Mouse (Mus musculus) MEL (cell line): ENCODE results near the gene Insrr. TPM values are rescaled to one million over a fixed set of nuclear protein-coding genes. Genes with fewer than 3 reads are reported as not detected.

Experiments
- DNase-seq: peaks from one replicate; pipeline ENCODE4 v3.0.0; 2011; ENCODE audit warnings: low read depth, low spot score
- H3K27ac ChIP-seq: 2 replicates; pipeline ENCODE4 v1.5.1; 2012; ENCODE audit warnings: low read depth, mild to moderate bottlenecking, control low read depth, low read length, moderate library complexity; ENCODE audit not compliant: control insufficient read depth
- H3K27me3 ChIP-seq, 2 experiments: fragments of 150-350 bp in 1 of 2; sonication (generic) in 1 of 2; 2 replicates each; pipeline ENCODE4 v1.6.1; 2012; ENCODE audit warnings: low read length in 2 of 2, mild to moderate bottlenecking in 2 of 2, improper control_type of control experiment in 1 of 2, moderate library complexity in 1 of 2; ENCODE audit not compliant: insufficient read depth in 2 of 2, control insufficient read depth in 1 of 2
- H3K36me3 ChIP-seq, 2 experiments: 2 replicates each; pipeline ENCODE4 v1.6.1; 2012 to 2014; ENCODE audit warnings: low read length in 2 of 2, improper control_type of control experiment in 1 of 2, inconsistent platforms in 1 of 2, mild to moderate bottlenecking in 1 of 2; ENCODE audit not compliant: insufficient read depth in 2 of 2, control insufficient read depth in 1 of 2
- H3K4me1 ChIP-seq, 2 experiments: fragments of 150-350 bp in 1 of 2; sonication (generic) in 1 of 2; 2 replicates each; pipeline ENCODE4 v1.6.1; 2012; ENCODE audit warnings: low read length in 2 of 2, improper control_type of control experiment in 1 of 2, mild to moderate bottlenecking in 1 of 2; ENCODE audit not compliant: insufficient read depth in 2 of 2, control insufficient read depth in 1 of 2
- H3K4me3 ChIP-seq, 2 experiments: fragments of 150-350 bp in 1 of 2; sonication (generic) in 1 of 2; 2 replicates each; pipeline ENCODE4 v1.5.1; 2012; ENCODE audit warnings: low read depth in 2 of 2, low read length in 2 of 2, mild to moderate bottlenecking in 2 of 2, moderate library complexity in 2 of 2, control low read depth in 1 of 2, improper control_type of control experiment in 1 of 2; ENCODE audit not compliant: control insufficient read depth in 1 of 2, insufficient read depth in 1 of 2
- H3K79me2 ChIP-seq: 2 replicates; pipeline ENCODE4 v1.6.1; 2012; ENCODE audit warnings: mild to moderate bottlenecking, low read length, moderate library complexity; ENCODE audit not compliant: control insufficient read depth, poor library complexity, insufficient read depth
- H3K9ac ChIP-seq: 2 replicates; pipeline ENCODE4 v1.6.1; 2012; ENCODE audit warnings: low read depth, mild to moderate bottlenecking, control low read depth, low read length, moderate library complexity; ENCODE audit not compliant: control insufficient read depth, poor library complexity, severe bottlenecking
- H3K9me3 ChIP-seq: fragments of 150-350 bp; sonication (generic); replicated peaks from 2 replicates; pipeline ENCODE4 v1.6.1; 2012; ENCODE audit warnings: mild to moderate bottlenecking, low read length, improper control_type of control experiment, moderate library complexity; ENCODE audit not compliant: insufficient read depth
- CTCF ChIP-seq, 3 experiments: IDR thresholded peaks in 2 of 3; conservative IDR thresholded peaks in 1 of 3; 2 replicates each; pipeline ENCODE4 v1.5.1; 2011 to 2012; ENCODE audit warnings: low read length in 3 of 3, low read depth in 2 of 3, mild to moderate bottlenecking in 2 of 3, improper control_type of control experiment in 1 of 3, inconsistent platforms in 1 of 3, mixed read lengths in 1 of 3, moderate library complexity in 1 of 3; ENCODE audit not compliant: control insufficient read depth in 1 of 3, insufficient read depth in 1 of 3, poor library complexity in 1 of 3, severe bottlenecking in 1 of 3
- E2F4 ChIP-seq: IDR thresholded peaks from 2 replicates; pipeline ENCODE4 v1.6.1; 2011; ENCODE audit warnings: low read depth, low read length, improper control_type of control experiment, borderline replicate concordance
- ELF1 ChIP-seq: IDR thresholded peaks from 2 replicates; pipeline ENCODE4 v1.6.1; 2014; ENCODE audit warnings: low read depth, mild to moderate bottlenecking, inconsistent platforms, low read length, improper control_type of control experiment, moderate library complexity
- ETS1 ChIP-seq: IDR thresholded peaks from 2 replicates; pipeline ENCODE4 v1.6.1; 2012; ENCODE audit warnings: low read depth, mild to moderate bottlenecking, inconsistent platforms, low read length, improper control_type of control experiment, moderate library complexity
- GATA1 ChIP-seq: IDR thresholded peaks from 2 replicates; pipeline ENCODE4 v1.6.1; 2011; ENCODE audit warnings: low read depth, low read length, improper control_type of control experiment
- HCFC1 ChIP-seq: IDR thresholded peaks from 2 replicates; pipeline ENCODE4 v1.6.1; 2012; ENCODE audit warnings: low read depth, mild to moderate bottlenecking, inconsistent platforms, low read length, improper control_type of control experiment, moderate library complexity
- JUND ChIP-seq: IDR thresholded peaks from 2 replicates; pipeline ENCODE4 v1.6.1; 2011; ENCODE audit warnings: low read depth, mild to moderate bottlenecking, improper control_type of control experiment, low read length
- MAFK ChIP-seq: IDR thresholded peaks from 2 replicates; pipeline ENCODE4 v1.6.1; 2011; ENCODE audit warnings: low read depth, mild to moderate bottlenecking, low read length, improper control_type of control experiment, borderline replicate concordance
- MAX ChIP-seq: IDR thresholded peaks from 2 replicates; pipeline ENCODE4 v1.6.1; 2011; ENCODE audit warnings: low read length, improper control_type of control experiment
- MAZ ChIP-seq: IDR thresholded peaks from 2 replicates; pipeline ENCODE4 v1.6.1; 2012; ENCODE audit warnings: low read depth, mild to moderate bottlenecking, inconsistent platforms, low read length, improper control_type of control experiment
- MXI1 ChIP-seq: IDR thresholded peaks from 2 replicates; pipeline ENCODE4 v1.6.1; 2011; ENCODE audit warnings: mild to moderate bottlenecking, low read depth, low read length, improper control_type of control experiment
- MYB ChIP-seq: IDR thresholded peaks from 2 replicates; pipeline ENCODE4 v1.6.1; 2011; ENCODE audit warnings: mild to moderate bottlenecking, low read depth, low read length, improper control_type of control experiment
- MYC ChIP-seq: IDR thresholded peaks from 2 replicates; pipeline ENCODE4 v1.6.1; 2011; ENCODE audit warnings: low read depth, mild to moderate bottlenecking, low read length, improper control_type of control experiment, moderate library complexity
- POLR2AphosphoS2 ChIP-seq: IDR thresholded peaks from 2 replicates; pipeline ENCODE4 v1.6.1; 2011; ENCODE audit warnings: low read length, improper control_type of control experiment
- RCOR1 ChIP-seq: IDR thresholded peaks from 2 replicates; pipeline ENCODE4 v1.6.1; 2012; ENCODE audit warnings: low read depth, mild to moderate bottlenecking, inconsistent platforms, low read length, improper control_type of control experiment
- SIN3A ChIP-seq: IDR thresholded peaks from 2 replicates; pipeline ENCODE4 v1.6.1; 2012; ENCODE audit warnings: low read length, improper control_type of control experiment, inconsistent platforms
- TAL1 ChIP-seq: IDR thresholded peaks from 2 replicates; pipeline ENCODE4 v1.6.1; 2012; ENCODE audit warnings: mild to moderate bottlenecking, inconsistent platforms, low read length, moderate library complexity, mixed read lengths
- TCF12 ChIP-seq: IDR thresholded peaks from 2 replicates; pipeline ENCODE4 v1.6.1; 2014; ENCODE audit warnings: low read depth, mild to moderate bottlenecking, inconsistent platforms, low read length, improper control_type of control experiment, moderate library complexity
- UBTF ChIP-seq: IDR thresholded peaks from 2 replicates; pipeline ENCODE4 v1.6.1; 2012; ENCODE audit warnings: low read depth, mild to moderate bottlenecking, inconsistent platforms, low read length, improper control_type of control experiment, moderate library complexity, borderline replicate concordance; ENCODE audit not compliant: insufficient read depth
- USF2 ChIP-seq, 2 experiments: IDR thresholded peaks; 2 replicates each; pipeline ENCODE4 v1.6.1; 2011 to 2012; ENCODE audit warnings: improper control_type of control experiment in 2 of 2, low read length in 2 of 2, borderline replicate concordance in 1 of 2, inconsistent platforms in 1 of 2, low read depth in 1 of 2, mild to moderate bottlenecking in 1 of 2; ENCODE audit not compliant: insufficient read depth in 1 of 2
- ZC3H11A ChIP-seq: IDR thresholded peaks from 2 replicates; pipeline ENCODE4 v1.6.1; 2012; ENCODE audit warnings: low read depth, mild to moderate bottlenecking, inconsistent platforms, low read length, improper control_type of control experiment
- ZKSCAN1 ChIP-seq: IDR thresholded peaks from 2 replicates; pipeline ENCODE4 v1.6.1; 2012; ENCODE audit warnings: low read depth, mild to moderate bottlenecking, inconsistent platforms, low read length, improper control_type of control experiment, moderate library complexity
- ZMIZ1 ChIP-seq: IDR thresholded peaks from 2 replicates; pipeline ENCODE4 v1.6.1; 2012; ENCODE audit warnings: low read depth, mild to moderate bottlenecking, inconsistent platforms, low read length, improper control_type of control experiment, moderate library complexity
- ZNF384 ChIP-seq: IDR thresholded peaks from 2 replicates; pipeline ENCODE4 v1.6.1; 2012; ENCODE audit warnings: low read depth, mild to moderate bottlenecking, inconsistent platforms, low read length, improper control_type of control experiment
- polyA plus RNA-seq, 2 experiments: library from polyadenylated mRNA; stranded (reverse) in 1 of 2; unstranded in 1 of 2; fragments of >175 nt in 1 of 2; fragments of >200 nt in 1 of 2; gene quantifications; 2 replicates each; pipeline versions ENCODE4 v1.2.1 to v1.2.4; 2012; ENCODE audit warnings: low replicate concordance in 2 of 2, low read depth in 1 of 2; ENCODE audit not compliant: insufficient read length in 2 of 2, insufficient read depth in 1 of 2, missing spikeins in 1 of 2
- total RNA-seq: library from RNA; depleted of rRNA; stranded (reverse); fragments of 300-350 nt; gene quantifications from 2 replicates; pipeline ENCODE4 v1.2.3, GENCODE M21; 2012

The Insrr gene
- total and polyA plus RNA-seq, 3 experiments: 0.77 to 3.7 TPM; not detected in 1

DNA sequence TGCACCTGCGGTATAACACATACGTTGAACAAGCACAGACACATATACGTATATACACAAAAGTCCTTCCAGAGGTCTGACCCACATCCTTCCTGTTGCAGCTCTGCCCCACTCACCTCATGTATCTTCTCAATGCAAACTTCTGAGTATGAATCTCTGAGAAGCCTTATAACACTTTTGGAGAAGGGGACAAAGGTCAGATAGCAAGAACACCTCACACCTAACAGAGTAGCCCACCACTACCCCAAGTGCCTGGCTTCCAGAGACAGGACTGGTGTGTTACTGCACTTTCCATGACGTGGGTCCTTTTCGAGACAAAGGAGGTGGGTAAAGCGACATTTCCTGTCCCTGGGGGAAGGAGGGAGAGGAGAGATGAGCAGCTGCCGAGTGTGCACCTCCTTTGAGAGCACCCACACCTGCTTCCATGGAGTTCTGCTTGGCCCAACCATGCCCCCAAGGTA, 49.9 kb downstream of the Insrr start, which contains the start of gene Sh2d2a:
Sh2d2a (plus strand) TSS at position 106 of the 461 bp plus-strand sequence.
- Histone ChIP-seq H3K36me3 (no peaks in the 10 kb centered on the region), H3K27ac (no peak within 1 kb of the TSS), H3K9me3 (no peaks in the 10 kb centered on the region), H3K4me3 (no peak within 1 kb of the TSS), H3K4me1 (no peaks in the 10 kb centered on the region), H3K27me3 (peaks cover 4 to 9% of the 10 kb centered on the region in 2 experiments), H3K9ac (no peak within 1 kb of the TSS), H3K79me2 (no peaks in the 10 kb centered on the region)
- no peak for TF ChIP-seq MYB
- TF ChIP-seq CTCF (IDR thresholded peaks at IDR 0.05 in 2 of 3, conservative IDR thresholded peaks at IDR 0.05 in 1 of 3; ENCODE audit: control insufficient read depth in 1 of 3, insufficient read depth in 1 of 3, low read depth in 2 of 3, low read length in 3 of 3, poor library complexity in 1 of 3, severe bottlenecking in 1 of 3): no peak
- no peak for TF ChIP-seq MYC
- TF ChIP-seq MXI1: no peak
- no peak for TF ChIP-seq ZNF384
- TF ChIP-seq ELF1: no peak
- no peak for TF ChIP-seq MAZ
- TF ChIP-seq ZMIZ1: no peak
- TF ChIP-seq E2F4: no peak
- TF ChIP-seq POLR2AphosphoS2: no peak
- no peak for TF ChIP-seq HCFC1
- TF ChIP-seq USF2 (IDR thresholded peaks at IDR 0.05; ENCODE audit: borderline replicate concordance in 1 of 2, insufficient read depth in 1 of 2, low read depth in 1 of 2, low read length in 2 of 2): no peak
- TF ChIP-seq UBTF: no peak
- no peak for TF ChIP-seq ETS1
- no peak for TF ChIP-seq ZKSCAN1
- no peak for TF ChIP-seq RCOR1
- no peak for TF ChIP-seq SIN3A
- no peak for DNase-seq

DNA sequence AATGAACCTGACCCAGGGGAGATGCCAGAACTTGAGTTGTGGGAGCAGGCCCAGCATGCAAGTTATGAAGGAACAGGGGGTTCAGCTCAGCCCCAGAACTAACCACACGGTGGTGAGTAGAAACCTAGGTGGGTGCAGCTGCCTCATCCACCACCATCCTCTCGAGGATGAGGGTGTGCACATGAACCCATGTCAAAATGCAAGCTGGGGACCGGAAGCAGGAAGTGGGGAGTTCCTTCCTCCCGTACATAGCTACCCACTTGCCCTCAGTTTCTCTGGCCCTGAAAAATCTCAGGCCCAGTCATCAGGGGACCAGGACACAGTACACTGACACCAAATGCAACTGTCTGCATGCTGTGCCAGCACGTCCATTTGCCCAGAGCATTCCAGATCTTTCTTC, 50.9 kb downstream of the Insrr start:
- DNase-seq: no peak
- H3K27me3 ChIP-seq: peaks cover 2 to 6% of the 10 kb centered on the region in 2 experiments; a peak in 2 of 4 replicates
- H3K4me1 ChIP-seq: no peaks in the 10 kb centered on the region
- H3K79me2 ChIP-seq: no peaks in the 10 kb centered on the region
- no peak overlapping the region for H3K9ac ChIP-seq
- no peaks in the 10 kb centered on the region for H3K36me3 ChIP-seq
- no peaks in the 10 kb centered on the region for H3K9me3 ChIP-seq
- TF ChIP-seq MAFK: no peak
- TF ChIP-seq TAL1: no peak
- TF ChIP-seq ZKSCAN1: no peak
- TF ChIP-seq HCFC1: no peak
- TF ChIP-seq ZC3H11A: no peak
- no peak for TF ChIP-seq ETS1
- no peak for TF ChIP-seq GATA1
- TF ChIP-seq POLR2AphosphoS2: no peak
- TF ChIP-seq TCF12: no peak
- TF ChIP-seq MYC: no peak
- TF ChIP-seq MAZ: no peak
- no peak for TF ChIP-seq MXI1
- no peak for TF ChIP-seq JUND
- TF ChIP-seq MAX: no peak
- no peak for TF ChIP-seq SIN3A
- no peak for TF ChIP-seq ELF1
- no peak overlapping the region for H3K27ac ChIP-seq
- H3K4me3 ChIP-seq: no peak overlapping the region
